Comparison of ENCODE assay signal across 8 mouse cellular contexts in the genomic region with DNA sequence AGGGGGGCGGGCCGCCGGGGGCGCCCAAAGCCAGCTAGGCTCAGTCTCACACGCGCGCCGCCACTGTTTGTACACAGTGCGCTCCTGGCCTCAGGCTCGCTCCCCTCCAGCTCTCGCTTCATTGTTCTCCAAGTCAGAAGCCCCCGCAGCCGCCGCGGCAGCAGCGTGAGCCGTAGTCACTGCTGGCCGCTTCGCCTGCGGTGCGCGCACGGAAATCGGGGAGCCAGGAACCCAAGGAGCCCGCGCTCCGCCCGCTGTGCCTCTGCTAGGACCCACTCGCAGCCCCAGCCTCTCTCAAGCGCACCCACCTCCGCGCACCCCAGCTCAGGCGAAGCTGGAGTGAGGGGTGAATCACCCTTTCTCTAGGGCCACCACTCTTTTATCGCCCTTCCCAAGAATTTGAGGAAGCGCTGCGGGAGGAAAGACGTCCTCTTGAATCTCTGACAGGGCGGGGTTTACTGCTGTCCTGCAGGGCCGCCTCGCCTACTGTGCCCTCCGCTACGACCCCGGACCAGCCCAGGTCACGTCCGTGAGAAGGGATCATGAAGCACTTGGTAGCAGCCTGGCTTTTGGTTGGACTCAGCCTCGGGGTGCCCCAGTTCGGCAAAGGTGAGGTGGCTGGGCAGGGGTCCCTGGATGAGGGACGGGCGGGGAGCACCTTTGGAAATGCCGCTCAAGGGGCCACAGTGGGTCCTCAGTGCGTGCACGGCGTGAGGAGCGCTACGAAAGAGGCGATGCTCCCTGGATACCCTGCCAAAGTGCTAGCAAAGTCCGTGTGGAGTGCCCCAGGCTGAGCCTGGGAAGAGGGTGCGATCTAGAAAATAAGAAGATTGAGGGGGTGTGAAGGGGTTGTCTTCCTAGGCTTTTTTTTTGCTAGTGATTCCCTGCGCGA. TPM values are rescaled to one million over a fixed set of nuclear protein-coding genes. Genes with fewer than 3 reads are reported as not detected.
DNase-seq lines count a peak whose midpoint lies in the region; ATAC-seq lines count a peak whose summit lies in the region.

A gene (plus strand): TSS at position 33 of the 892 bp plus-strand sequence.

- peaks cover 30% of the 10 kb centered on the region for H3K4me1 ChIP-seq in embryonic facial prominence, embryonic 10.5 days
- H3K4me1 ChIP-seq in hindbrain, embryonic 10.5 days (replicated peaks), result peaks cover 29% of the 10 kb centered on the region

- H3K27me3 ChIP-seq in embryonic facial prominence, embryonic 10.5 days (replicated peaks; ENCODE audit: low read depth, poor library complexity, severe bottlenecking), result peaks cover 21% of the 10 kb centered on the region
- H3K27me3 ChIP-seq in hindbrain, embryonic 10.5 days (ENCODE audit: insufficient read depth, poor library complexity, severe bottlenecking), result peaks cover 16% of the 10 kb centered on the region; the same call in 1 of the 2 replicates

- no peaks in the 10 kb centered on the region for H3K36me3 ChIP-seq in embryonic facial prominence, embryonic 10.5 days (replicated peaks)
- H3K36me3 ChIP-seq in hindbrain, embryonic 10.5 days, result no peaks in the 10 kb centered on the region

- H3K27ac ChIP-seq in embryonic facial prominence, embryonic 10.5 days (replicated peaks), result peak within 1 kb of the TSS; percentile 92
- peak within 1 kb of the TSS; percentile 94 for H3K27ac ChIP-seq in hindbrain, embryonic 10.5 days

- no peaks in the 10 kb centered on the region for H3K9me3 ChIP-seq in embryonic facial prominence, embryonic 10.5 days
- no peaks in the 10 kb centered on the region for H3K9me3 ChIP-seq in hindbrain, embryonic 10.5 days

- H3K4me3 ChIP-seq in embryonic facial prominence, embryonic 10.5 days, result peak within 1 kb of the TSS; percentile 79
- peak within 1 kb of the TSS; percentile 77 for H3K4me3 ChIP-seq in hindbrain, embryonic 10.5 days

- DNase-seq in kidney, adult 18-20 months, result peak; percentile 4
- no peak for DNase-seq in kidney, adult 9 months
- DNase-seq in embryonic facial prominence, embryonic 10.5 days (ENCODE audit: low spot score), result peak; percentile 76
- peak; percentile 75 for DNase-seq in hindbrain, embryonic 10.5 days (ENCODE audit: low spot score)
- peak; percentile 42 to 62 for DNase-seq in left cerebral cortex, adult 8-10 months (ENCODE audit: low spot score in 2 of 2)
- peak; percentile 73 for DNase-seq in right cerebral cortex, postnatal 25 days
- DNase-seq in urinary bladder, postnatal 14 days (ENCODE audit: low spot score), result no peak

- peak; percentile 72 for ATAC-seq in megakaryocyte, adult 5-6 weeks (ENCODE audit: poor library complexity, severe bottlenecking)

- WGBS in embryonic facial prominence, embryonic 10.5 days, result under 1% methylated on average over 59 of the region's 60 CpGs
- under 1% methylated on average over 57 of the region's 60 CpGs for WGBS in hindbrain, embryonic 10.5 days

RNA-seq across cellular contexts. Expression of the gene that starts here (rescaled TPM):
- polyA plus RNA-seq in embryonic facial prominence, embryonic 10.5 days (2016; fragmentation: Nextera tagmentation; extraction: Ambion mirVana), result 13.2 and 13.4 TPM in 2 replicates
- polyA plus RNA-seq in hindbrain, embryonic 10.5 days (2016; fragmentation: Nextera tagmentation; extraction: Ambion mirVana), result 21.1 and 22.6 TPM in 2 replicates
- 100 to 1,000 TPM in 2 of 4 experiments, 10 to 100 TPM in 2; 94.9 to 107 (median 100) TPM for total RNA-seq in left cerebral cortex, adult 8-10 months (2022)
- 0.09 and 0.13 TPM in 2 replicates for total RNA-seq in megakaryocyte, adult 5-6 weeks (2015)
- 0.26 TPM in 1 of 2 replicates, not detected in the other for total RNA-seq in megakaryocyte, adult 5-6 weeks (2017)

Comparison
In these comparisons a context has a peak if more than half of its experiments do, and no peak if none do; other contexts are left out.
1. RNA of the gene that starts here (total RNA-seq): 94.9 to 107 TPM in left cerebral cortex, adult 8-10 months; 0.09 to 0.26 TPM in megakaryocyte, adult 5-6 weeks; every median in the first group is over 10 times any median in the second.
2. DNase-seq: peak in kidney, adult 18-20 months (single experiment), embryonic facial prominence, embryonic 10.5 days (single experiment), hindbrain, embryonic 10.5 days (single experiment), left cerebral cortex, adult 8-10 months (2 of 2) and right cerebral cortex, postnatal 25 days (single experiment); none in kidney, adult 9 months (single experiment) and urinary bladder, postnatal 14 days (single experiment).
3. Peak in ATAC-seq in megakaryocyte, adult 5-6 weeks; RNA of the gene not detected or under 1 TPM.